Mouse (Mus musculus): Measurements from ENCODE around the gene Tceal3. TPM values are rescaled to one million over a fixed set of nuclear protein-coding genes. Genes with fewer than 3 reads are reported as not detected.
"Not testable (repeated sequence)": the region's sequence is repeated elsewhere in the genome, so short reads cannot be mapped to it uniquely, and the experiment has no call there.

Gene Tceal3
- polyA plus RNA-seq, 1 experiment from 2014 or later: 8.2 TPM

- no peaks in the 10 kb centered on the region for H3K4me1 ChIP-seq (ENCODE audit: control insufficient read depth, insufficient read depth, low read length)
- H3K36me3 ChIP-seq (replicated peaks; ENCODE audit: control insufficient read depth, insufficient read depth, low read depth, low read length): no peaks in the 10 kb centered on the region
- peak overlapping the region; percentile 49 for H3K4me3 ChIP-seq (ENCODE audit: low read depth, low read length)
- H3K9me3 ChIP-seq (replicated peaks; ENCODE audit: control insufficient read depth, low read length): no peaks in the 10 kb centered on the region
- no peaks in the 10 kb centered on the region for H3K27me3 ChIP-seq (ENCODE audit: control insufficient read depth, insufficient read depth, low read length)
- peak overlapping the region; percentile 68 for H3K9ac ChIP-seq (replicated peaks; ENCODE audit: low read length)
- H3K4me2 ChIP-seq (ENCODE audit: low read depth, low read length): peak overlapping the region; percentile 48
- WGBS: 11% methylated on average over 18 of the region's 18 CpGs
- H3K27ac ChIP-seq (replicated peaks; ENCODE audit: low read depth, low read length): peak overlapping the region; percentile 52
- peak; percentile 86 for ATAC-seq (replicated peaks; ENCODE audit: insufficient number of reproducible peaks, low FRiP score, low TSS enrichment, low read depth)
- peak; percentile 66 for DNase-seq (ENCODE audit: low spot score)
These were observed 117.6 kb downstream of the Tceal3 start for GRCm38 (mm10) chrX:136708168-136708681.

GRCm38 (mm10) chrX:136708782-136709181 lies 118.1 kb downstream of the Tceal3 start:
- peak overlapping the region; percentile 68 for H3K9ac ChIP-seq (replicated peaks; ENCODE audit: low read length)
- 29% methylated on average over 14 of the region's 14 CpGs for WGBS
- H3K4me3 ChIP-seq (ENCODE audit: low read depth, low read length): peak overlapping the region; percentile 49
- H3K4me1 ChIP-seq (ENCODE audit: control insufficient read depth, insufficient read depth, low read length): no peaks in the 10 kb centered on the region
- DNase-seq (ENCODE audit: low spot score) (no peak), ATAC-seq (replicated peaks; ENCODE audit: insufficient number of reproducible peaks, low FRiP score, low TSS enrichment, low read depth) (no peak)
- H3K27ac ChIP-seq (replicated peaks; ENCODE audit: low read depth, low read length): peak overlapping the region; percentile 35; the same call in 1 of the 2 replicates
- no peaks in the 10 kb centered on the region for H3K36me3 ChIP-seq (replicated peaks; ENCODE audit: control insufficient read depth, insufficient read depth, low read depth, low read length)
- H3K9me3 ChIP-seq (replicated peaks; ENCODE audit: control insufficient read depth, low read length): no peaks in the 10 kb centered on the region
- H3K27me3 ChIP-seq (ENCODE audit: control insufficient read depth, insufficient read depth, low read length): no peaks in the 10 kb centered on the region
- peak overlapping the region; percentile 48 for H3K4me2 ChIP-seq (ENCODE audit: low read depth, low read length)

GRCm38 (mm10) chrX:136714742-136715474 lies 124.3 kb downstream of the Tceal3 start:
- H3K4me3 ChIP-seq (ENCODE audit: low read depth, low read length); H3K9ac ChIP-seq (replicated peaks; ENCODE audit: low read length); H3K4me2 ChIP-seq (ENCODE audit: low read depth, low read length); H3K36me3 ChIP-seq (replicated peaks; ENCODE audit: control insufficient read depth, insufficient read depth, low read depth, low read length); H3K27ac ChIP-seq (replicated peaks; ENCODE audit: low read depth, low read length); H3K27me3 ChIP-seq (ENCODE audit: control insufficient read depth, insufficient read depth, low read length); H3K9me3 ChIP-seq (replicated peaks; ENCODE audit: control insufficient read depth, low read length); H3K4me1 ChIP-seq (ENCODE audit: control insufficient read depth, insufficient read depth, low read length): not testable (repeated sequence)
- DNase-seq (ENCODE audit: low spot score): peak; percentile 4
- WGBS: 61% methylated on average over 3 of the region's 3 CpGs
- peak; percentile 81 for ATAC-seq (replicated peaks; ENCODE audit: insufficient number of reproducible peaks, low FRiP score, low TSS enrichment, low read depth)

Other genes with a start within 250 kb of the Tceal3 start
- gene Kir3dl1, start 72.8 kb upstream of the Tceal3 start, polyA plus RNA-seq (2014; fragmentation: Nextera tagmentation; extraction: Ambion mirVana): not detected in 2 replicates
- not detected in 2 replicates for gene Kir3dl2, start 46.8 kb upstream of the Tceal3 start, polyA plus RNA-seq (2014; fragmentation: Nextera tagmentation; extraction: Ambion mirVana)
- gene Tceal1, start 117.1 kb downstream of the Tceal3 start, polyA plus RNA-seq (2014; fragmentation: Nextera tagmentation; extraction: Ambion mirVana): 9.5 and 11.5 TPM in 2 replicates
- gene Morf4l2, start 152.8 kb downstream of the Tceal3 start, polyA plus RNA-seq (2014; fragmentation: Nextera tagmentation; extraction: Ambion mirVana): 688 and 708 TPM in 2 replicates
- 0.14 TPM in 1 of 2 replicates, not detected in the other for gene Glra4, start 189.3 kb downstream of the Tceal3 start, polyA plus RNA-seq (2014; fragmentation: Nextera tagmentation; extraction: Ambion mirVana)
- gene Plp1, start 231.8 kb downstream of the Tceal3 start, polyA plus RNA-seq (2014; fragmentation: Nextera tagmentation; extraction: Ambion mirVana): 15.8 and 16.0 TPM in 2 replicates